Mouse (Mus musculus) cortical plate, adult 2 months (tissue): ENCODE data around the gene Cdkl5. TPM values are rescaled to one million over a fixed set of nuclear protein-coding genes. Genes with fewer than 3 reads are reported as not detected.

ENCODE experiments used
- H3K27ac ChIP-seq: fragments of 200-500 bp; 2 replicates; pipeline ENCODE4 v1.5.1; 2012; ENCODE audit warnings: low read length, control low read depth, inconsistent platforms; ENCODE audit not compliant: insufficient read depth
- H3K4me1 ChIP-seq: fragments of 200-500 bp; 2 replicates; pipeline ENCODE4 v1.6.1; 2011; ENCODE audit warnings: low read length; ENCODE audit not compliant: control insufficient read depth, insufficient read depth
- H3K4me3 ChIP-seq: fragments of 200-500 bp; 2 replicates; pipeline ENCODE4 v1.5.1; 2011; ENCODE audit warnings: mild to moderate bottlenecking, low read length, control low read depth; ENCODE audit not compliant: insufficient read depth
- CTCF ChIP-seq: fragments of 200-500 bp; IDR thresholded peaks from 2 replicates; pipeline ENCODE4 v1.5.1; 2011; ENCODE audit warnings: mild to moderate bottlenecking, control low read depth, low read length; ENCODE audit not compliant: insufficient read depth; ENCODE audit errors: extremely low read depth
- POLR2A ChIP-seq: fragments of 200-500 bp; IDR thresholded peaks from 2 replicates; pipeline ENCODE4 v1.6.1; 2011; ENCODE audit warnings: mild to moderate bottlenecking, low read length, control low read depth; ENCODE audit not compliant: insufficient read depth; ENCODE audit errors: extremely low read depth
- polyA plus RNA-seq: library from polyadenylated mRNA; depleted of rRNA; stranded (reverse); fragments of >200 nt; gene quantifications from 2 replicates; pipeline ENCODE4 v1.2.3, GENCODE M21; 2012

Cdkl5 gene
- polyA plus RNA-seq, 1 experiment: 39.7 TPM

DNA sequence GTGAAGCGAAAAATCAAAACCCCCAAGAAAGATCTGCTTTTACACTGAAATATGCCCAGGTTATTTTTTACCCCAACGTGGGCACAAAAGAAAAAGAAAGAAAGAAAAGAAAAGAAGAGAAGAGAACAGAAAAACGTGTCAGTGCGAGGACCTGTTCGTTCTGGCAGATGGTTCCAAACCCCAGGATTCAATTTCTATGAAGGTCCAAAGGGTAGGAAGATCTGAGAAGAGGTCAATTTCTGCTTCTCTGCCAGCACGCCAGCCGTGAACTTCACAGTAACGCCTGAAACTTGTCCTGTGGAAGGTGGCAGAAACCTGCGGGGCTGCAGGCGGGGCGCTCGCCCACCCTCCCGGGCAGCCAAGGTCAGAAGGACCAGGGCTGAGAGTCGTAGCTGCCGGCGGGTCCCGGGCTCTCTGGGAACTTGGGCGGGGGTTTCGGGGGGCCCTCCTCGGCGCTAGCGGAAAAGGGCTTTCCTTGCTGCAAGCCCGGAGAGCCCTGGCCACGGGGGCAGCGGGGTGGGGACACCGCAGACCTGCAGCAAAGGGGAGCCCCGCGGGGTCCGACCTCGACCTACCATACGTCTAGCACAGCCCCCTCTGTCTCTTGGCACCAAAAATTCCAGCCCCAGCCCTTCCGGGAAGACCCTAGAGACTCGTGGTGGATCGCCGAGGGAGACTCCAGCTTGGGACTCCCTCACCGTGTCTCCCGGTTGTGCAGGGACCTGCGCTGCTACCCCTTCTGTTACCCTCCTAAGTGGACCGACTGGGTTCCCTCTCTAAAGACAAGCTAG is 560 bp downstream of the Cdkl5 start:
- no peaks in the 10 kb centered on the region for H3K4me1 ChIP-seq
- H3K4me3 ChIP-seq: peak overlapping the region; percentile 87
- H3K27ac ChIP-seq: 0 out of 2 replicates have a peak overlapping the region, but pooled peaks have one; percentile 67
- TF ChIP-seq POLR2A: no peak
- no peak for TF ChIP-seq CTCF

DNA sequence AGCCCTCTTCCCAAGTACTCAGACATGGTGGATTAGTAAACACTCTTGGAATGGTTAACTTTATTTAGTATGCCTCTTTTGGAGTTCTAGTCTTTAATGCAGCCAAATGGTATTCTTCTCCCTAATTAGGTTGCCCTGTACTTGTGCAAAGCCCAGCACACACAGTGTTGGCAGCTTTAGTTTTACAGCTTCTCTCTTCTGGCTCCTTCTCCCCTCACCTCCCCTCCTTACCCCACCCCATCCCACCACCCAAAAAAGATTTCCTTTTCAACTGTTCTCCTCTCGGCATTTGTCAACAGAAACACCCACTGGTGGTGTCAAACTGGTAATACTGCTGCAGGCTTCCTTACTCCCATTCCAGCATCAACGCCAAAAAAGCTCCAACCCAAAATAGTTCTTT is 1.8 kb downstream of the Cdkl5 start:
- Histone ChIP-seq H3K4me3 (peak overlapping the region; percentile 87), H3K4me1 (no peaks in the 10 kb centered on the region), H3K27ac (no peak overlapping the region)
- TF ChIP-seq CTCF (no peak), POLR2A (no peak)

DNA sequence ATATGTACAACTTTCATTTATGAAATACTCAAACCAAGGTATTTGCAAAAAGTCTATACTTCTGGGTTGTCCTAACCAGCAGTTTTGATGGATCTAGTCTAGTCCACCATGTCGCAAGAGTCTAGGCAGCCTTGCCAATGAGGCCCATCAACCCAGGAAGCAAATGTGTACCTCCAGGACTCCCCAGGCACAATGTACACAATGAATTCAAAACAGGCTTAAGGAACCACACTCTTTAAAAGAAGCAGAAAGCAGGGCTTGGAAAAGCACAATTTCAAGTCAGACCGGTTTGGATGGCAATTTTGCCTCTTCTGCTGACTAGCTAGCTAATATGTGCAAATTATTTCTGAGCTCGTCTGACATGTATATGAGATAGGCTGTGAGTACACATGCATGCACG is 4.2 kb downstream of the Cdkl5 start:
- Histone ChIP-seq H3K4me1 (no peaks in the 10 kb centered on the region), H3K27ac (no peak overlapping the region), H3K4me3 (no peak overlapping the region)
- TF ChIP-seq POLR2A (no peak), CTCF (no peak)

DNA sequence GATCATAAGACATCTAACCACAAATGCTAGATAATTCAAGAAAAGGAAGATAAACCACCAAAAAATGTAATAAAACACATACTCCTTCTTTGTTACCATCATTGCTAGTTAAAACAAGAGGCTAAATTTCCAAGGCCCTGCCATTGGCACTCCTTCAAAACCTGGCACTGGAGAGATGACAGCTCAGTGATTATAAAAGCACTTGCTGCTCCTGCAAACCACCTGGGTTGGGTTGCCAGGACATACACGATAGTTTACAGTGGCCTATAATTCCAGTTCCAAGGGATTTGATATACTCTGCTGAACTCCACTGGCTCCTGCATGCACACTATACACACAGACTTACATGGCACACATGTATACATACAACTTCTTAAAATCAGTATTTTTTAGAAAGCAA is 16.6 kb downstream of the Cdkl5 start:
- H3K4me3 ChIP-seq: no peak overlapping the region
- no peak overlapping the region for H3K27ac ChIP-seq
- TF ChIP-seq CTCF: no peak
- no peak for TF ChIP-seq POLR2A
- no peaks in the 10 kb centered on the region for H3K4me1 ChIP-seq

DNA sequence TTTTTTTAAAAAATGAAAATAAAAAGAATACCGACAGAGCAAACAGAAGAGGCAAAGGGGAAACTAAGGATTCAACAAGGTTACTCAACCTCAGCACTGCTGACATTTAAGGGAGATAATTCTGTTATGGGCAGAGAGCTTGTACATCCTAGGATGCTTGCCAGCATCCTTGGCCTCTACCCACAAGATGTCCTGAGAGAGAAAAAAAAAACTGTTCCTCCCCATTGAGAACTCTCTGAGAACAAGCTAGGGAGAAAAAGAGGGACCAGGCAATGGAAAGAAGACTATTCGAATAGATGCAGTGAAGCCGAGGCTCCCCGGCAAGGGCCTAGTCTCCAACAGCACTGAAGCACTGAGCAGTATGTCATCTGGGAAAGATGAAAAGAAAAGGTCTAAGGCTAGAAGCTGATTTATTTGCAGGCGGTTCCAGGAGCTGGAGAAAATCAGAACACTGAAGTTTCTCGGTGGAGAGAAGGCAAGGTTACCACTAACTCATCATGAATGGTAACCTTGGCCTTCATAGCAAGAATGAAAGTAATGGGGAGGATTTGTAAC is 22.4 kb downstream of the Cdkl5 start:
- Histone ChIP-seq H3K27ac (no peak overlapping the region), H3K4me3 (no peak overlapping the region)
- TF ChIP-seq CTCF (no peak), POLR2A (no peak)

DNA sequence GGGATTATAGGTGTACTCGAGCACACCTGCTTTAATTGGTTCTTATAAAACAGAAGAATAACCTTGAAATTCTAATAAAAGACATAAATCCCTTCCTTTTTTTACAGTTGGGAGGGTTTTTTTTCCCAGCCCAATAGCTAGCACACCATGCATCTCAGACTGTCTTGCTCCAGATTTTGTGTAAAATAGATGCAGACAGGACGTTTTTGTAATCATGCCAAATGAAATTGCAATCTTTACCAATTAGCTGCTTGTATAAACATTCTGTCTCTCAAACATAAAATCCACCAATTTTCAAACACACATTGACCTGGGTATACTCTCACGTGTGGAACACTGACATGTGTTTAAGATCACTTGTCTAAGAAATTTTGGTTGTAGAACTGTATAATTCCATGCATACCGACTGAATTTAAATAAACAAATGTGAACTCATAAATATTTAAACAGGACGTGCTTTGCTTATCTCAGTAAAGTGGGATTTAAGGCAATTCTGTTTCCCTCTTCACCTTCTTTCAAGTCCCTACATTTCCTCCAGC is 35.8 kb downstream of the Cdkl5 start:
- TF ChIP-seq CTCF: no peak
- TF ChIP-seq POLR2A: no peak
- H3K27ac ChIP-seq: no peak overlapping the region
- H3K4me3 ChIP-seq: no peak overlapping the region
- H3K4me1 ChIP-seq: no peaks in the 10 kb centered on the region

More for the DNA sequence above, 22.4 kb downstream of the Cdkl5 start:
- H3K4me1 ChIP-seq: no peaks in the 10 kb centered on the region

DNA sequence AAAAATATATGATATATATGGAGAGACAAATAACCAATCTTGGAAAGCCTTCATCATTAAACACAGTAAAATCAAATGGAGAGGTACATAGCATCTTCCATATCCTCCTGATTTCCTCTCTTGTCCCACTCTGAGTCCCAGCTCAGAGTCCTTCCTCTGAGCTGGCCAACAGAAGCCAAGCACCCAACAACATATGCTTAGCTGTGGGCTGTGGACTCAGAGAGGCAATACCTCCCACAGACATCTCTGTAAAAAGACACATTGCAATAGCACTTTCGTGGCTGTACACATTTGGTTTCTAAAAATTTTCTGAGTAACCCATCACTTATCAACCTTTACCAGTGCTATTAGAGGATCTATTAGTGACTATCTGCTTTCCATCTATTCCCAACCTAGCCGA is 44.9 kb downstream of the Cdkl5 start:
- no peak overlapping the region for H3K4me3 ChIP-seq
- no peak overlapping the region for H3K27ac ChIP-seq
- no peaks in the 10 kb centered on the region for H3K4me1 ChIP-seq
- TF ChIP-seq POLR2A (no peak), CTCF (no peak)

DNA sequence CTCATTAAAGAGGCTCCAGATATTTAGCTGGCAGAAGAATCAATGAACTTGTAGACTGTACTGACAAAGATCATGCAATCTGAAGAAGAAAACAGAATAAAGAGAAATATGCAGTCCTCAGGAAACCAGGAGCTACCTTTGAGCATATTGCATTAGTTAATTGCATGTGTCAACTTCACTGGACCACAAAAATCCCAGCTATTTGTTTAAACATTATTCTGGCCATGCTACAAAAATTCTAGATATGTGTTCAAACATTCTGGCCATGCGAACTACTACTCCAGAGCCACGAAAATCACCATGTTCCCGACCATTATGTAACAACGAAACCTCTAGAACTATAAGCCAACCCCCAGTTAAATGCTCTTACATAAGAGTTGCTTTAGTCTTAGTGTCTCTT is 49.8 kb downstream of the Cdkl5 start:
- H3K27ac ChIP-seq: no peak overlapping the region
- TF ChIP-seq POLR2A (no peak), CTCF (no peak)
- H3K4me1 ChIP-seq: no peaks in the 10 kb centered on the region
- no peak overlapping the region for H3K4me3 ChIP-seq

DNA sequence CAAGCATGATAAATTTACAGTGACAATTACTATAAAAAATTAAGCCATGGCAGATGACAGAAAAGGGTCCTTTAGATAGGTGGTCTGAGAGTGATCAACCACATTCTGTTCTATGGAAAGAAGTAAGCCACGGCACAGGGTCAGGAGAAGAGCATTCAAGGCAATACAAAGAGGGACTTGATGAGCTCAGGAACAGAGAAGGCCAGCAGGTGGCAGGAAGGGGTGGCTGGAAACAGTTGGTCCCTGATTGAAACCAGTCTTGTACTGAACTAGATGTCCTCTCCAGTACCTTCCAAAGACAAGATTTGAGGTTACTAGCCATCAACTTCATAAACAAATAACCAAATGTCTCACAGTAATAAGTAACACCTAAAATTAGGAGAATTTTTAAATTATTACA is 59.0 kb downstream of the Cdkl5 start:
- Histone ChIP-seq H3K27ac (no peak overlapping the region), H3K4me1 (peaks cover 2% of the 10 kb centered on the region; the same call in 1 of the 2 replicates), H3K4me3 (no peak overlapping the region)
- no peak for TF ChIP-seq CTCF
- TF ChIP-seq POLR2A: no peak

DNA sequence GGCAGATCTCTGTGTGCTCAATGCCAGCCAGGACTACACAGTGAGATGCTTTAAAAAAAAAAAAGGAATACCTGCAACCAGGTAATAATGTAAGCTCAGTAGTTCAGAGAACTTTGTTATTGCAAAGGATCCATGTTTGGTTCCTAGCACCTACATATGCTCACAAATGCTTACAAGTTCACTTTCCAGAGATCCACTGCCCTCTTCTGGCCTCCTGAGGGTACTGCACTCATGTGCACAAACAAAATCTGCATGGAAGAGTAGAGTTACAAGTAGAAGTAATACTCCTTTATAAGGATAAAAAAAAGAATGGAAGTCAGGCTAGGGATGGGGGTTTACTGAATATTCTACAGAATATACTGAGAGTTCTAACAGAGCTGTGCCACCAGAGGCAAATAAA is 63.8 kb downstream of the Cdkl5 start:
- Histone ChIP-seq H3K4me3 (no peak overlapping the region), H3K27ac (no peak overlapping the region), H3K4me1 (0 out of 2 replicates have a peak, but pooled peaks cover 2% of the 10 kb centered on the region)
- 0 out of 2 replicates have a peak, but pooled peaks have one; percentile 16 for TF ChIP-seq CTCF
- TF ChIP-seq POLR2A: no peak
